Mouse (Mus musculus): ENCODE results near the gene Elavl1. TPM values are rescaled to one million over a fixed set of nuclear protein-coding genes. Genes with fewer than 3 reads are reported as not detected.
A peak's percentile ranks its signal among the peaks of the same experiment; 100 is the strongest.

Gene Elavl1
- polyA plus RNA-seq, 1 experiment from 2014 or later, result 319 TPM

DNA sequence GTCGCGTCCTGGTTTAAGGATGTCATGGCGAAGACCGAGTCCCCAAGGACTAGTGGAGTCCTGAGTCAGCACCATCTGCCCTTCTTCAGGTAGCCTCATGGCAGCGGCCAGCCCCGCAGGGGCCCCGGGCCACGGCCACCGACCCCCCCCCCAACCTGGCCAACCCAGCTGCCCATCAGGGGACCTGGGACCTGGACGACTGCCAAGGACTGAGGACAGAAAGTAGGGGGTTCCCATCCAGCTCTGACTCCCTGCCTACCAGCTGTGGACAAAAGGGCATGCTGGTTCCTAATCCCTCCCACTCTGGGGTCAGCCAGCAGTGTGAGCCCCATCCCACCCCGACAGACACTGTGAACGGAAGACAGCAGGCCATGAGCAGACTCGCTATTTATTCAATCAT, 79.5 kb downstream of the Elavl1 start:
- 88% methylated on average over 13 of the region's 13 CpGs for WGBS

DNA sequence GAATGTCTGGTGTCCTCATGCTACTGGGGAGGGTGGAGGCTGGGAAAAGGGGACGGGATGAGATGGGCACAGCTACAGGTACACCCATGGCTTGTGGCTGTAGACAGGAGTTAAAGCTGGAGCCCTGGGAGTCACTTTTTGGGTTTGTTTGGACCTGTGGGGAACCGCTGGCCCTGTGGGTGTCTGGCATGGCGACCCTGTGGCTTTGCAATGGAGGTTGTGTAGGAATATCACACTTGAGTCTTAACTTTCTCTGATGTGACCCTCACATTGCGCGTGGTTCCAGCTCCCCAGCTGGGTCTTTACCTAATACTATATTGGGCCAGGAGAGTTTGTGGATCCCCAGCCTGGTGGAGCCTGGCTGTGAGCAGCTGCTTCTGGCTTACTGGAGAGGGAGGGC, 80.2 kb downstream of the Elavl1 start:
- peaks cover 2% of the 10 kb centered on the region; the same call in 1 of the 2 replicates for H3K4me1 ChIP-seq (ENCODE audit: insufficient read depth)
- 98% methylated on average over 5 of the region's 5 CpGs for WGBS
- no peak overlapping the region for H3K4me3 ChIP-seq (ENCODE audit: low read depth, low read length)
- H3K9ac ChIP-seq, result no peak overlapping the region
- no peak for ATAC-seq (ENCODE audit: insufficient read depth)
- H3K27me3 ChIP-seq (ENCODE audit: insufficient read depth, low read length), result no peaks in the 10 kb centered on the region
- TF ChIP-seq CTCF (IDR thresholded peaks at IDR 0.05; ENCODE audit: low read depth), result no peak
- no peak overlapping the region for H3K4me2 ChIP-seq
- no peak overlapping the region for H3K27ac ChIP-seq (ENCODE audit: low read depth)
- no peaks in the 10 kb centered on the region for H3K9me3 ChIP-seq (ENCODE audit: low read depth, low read length)
- DNase-seq, result no peak
- peaks cover 76% of the 10 kb centered on the region for H3K36me3 ChIP-seq (ENCODE audit: insufficient read depth)

More for the DNA sequence above, 79.5 kb downstream of the Elavl1 start:
- Histone ChIP-seq H3K9me3 (ENCODE audit: low read depth, low read length) (no peaks in the 10 kb centered on the region), H3K27ac (ENCODE audit: low read depth) (no peak overlapping the region), H3K36me3 (ENCODE audit: insufficient read depth) (peaks cover 76% of the 10 kb centered on the region), H3K4me3 (ENCODE audit: low read depth, low read length) (no peak overlapping the region), H3K9ac (no peak overlapping the region), H3K4me2 (no peak overlapping the region), H3K27me3 (ENCODE audit: insufficient read depth, low read length) (no peaks in the 10 kb centered on the region), H3K4me1 (ENCODE audit: insufficient read depth) (no peaks in the 10 kb centered on the region)
- ATAC-seq (ENCODE audit: insufficient read depth), result no peak
- DNase-seq, result no peak
- TF ChIP-seq CTCF (IDR thresholded peaks at IDR 0.05; ENCODE audit: low read depth), result no peak

DNA sequence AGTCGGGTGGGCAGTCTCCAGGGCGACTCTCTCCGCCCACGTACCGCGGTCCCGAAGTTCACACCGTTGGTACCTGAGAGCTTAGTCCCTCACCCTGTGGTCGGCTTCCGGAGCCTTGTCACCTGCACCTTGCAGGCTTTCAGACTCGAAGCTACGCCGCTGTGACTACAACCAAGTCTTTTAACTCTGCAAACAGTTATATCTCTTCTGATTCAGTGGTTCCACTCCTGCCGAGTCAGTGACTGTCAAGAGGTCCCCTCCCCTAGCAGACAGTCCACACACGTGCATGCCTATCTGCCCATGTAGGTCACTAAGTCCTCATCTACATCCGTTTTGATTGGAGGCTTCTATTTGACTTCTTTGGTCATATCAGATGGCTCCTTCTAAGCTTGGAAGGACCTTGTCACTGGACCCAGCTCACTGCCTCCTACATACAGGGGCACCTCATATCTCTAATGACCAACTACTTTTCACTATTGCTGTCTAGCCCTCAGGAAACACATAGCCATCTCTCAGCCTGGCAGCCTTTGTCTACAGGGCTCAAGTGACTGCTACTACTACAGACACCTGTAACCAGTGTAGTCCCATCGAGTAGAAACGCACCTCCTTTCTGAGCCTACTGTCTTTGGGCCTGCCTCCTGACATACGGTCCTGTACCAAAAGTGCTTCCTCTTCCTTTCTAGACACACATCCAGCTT, 85.9 kb downstream of the Elavl1 start:
- Histone ChIP-seq H3K36me3 (ENCODE audit: insufficient read depth) (peaks cover 33% of the 10 kb centered on the region), H3K4me3 (ENCODE audit: low read depth, low read length) (peak overlapping the region; percentile 76), H3K27me3 (ENCODE audit: insufficient read depth, low read length) (no peaks in the 10 kb centered on the region), H3K4me1 (ENCODE audit: insufficient read depth) (peaks cover 9% of the 10 kb centered on the region), H3K9ac (peak overlapping the region; percentile 81), H3K9me3 (ENCODE audit: low read depth, low read length) (no peaks in the 10 kb centered on the region), H3K4me2 (peak overlapping the region; percentile 88), H3K27ac (ENCODE audit: low read depth) (peak overlapping the region; percentile 95)
- TF ChIP-seq CTCF (IDR thresholded peaks at IDR 0.05; ENCODE audit: low read depth), result no peak
- DNase-seq, result no peak
- whole genome bisulfite sequencing, result 11% methylated on average over 19 of the region's 19 CpGs
- no peak; the same call in 1 of the 2 replicates for ATAC-seq (ENCODE audit: insufficient read depth)

DNA sequence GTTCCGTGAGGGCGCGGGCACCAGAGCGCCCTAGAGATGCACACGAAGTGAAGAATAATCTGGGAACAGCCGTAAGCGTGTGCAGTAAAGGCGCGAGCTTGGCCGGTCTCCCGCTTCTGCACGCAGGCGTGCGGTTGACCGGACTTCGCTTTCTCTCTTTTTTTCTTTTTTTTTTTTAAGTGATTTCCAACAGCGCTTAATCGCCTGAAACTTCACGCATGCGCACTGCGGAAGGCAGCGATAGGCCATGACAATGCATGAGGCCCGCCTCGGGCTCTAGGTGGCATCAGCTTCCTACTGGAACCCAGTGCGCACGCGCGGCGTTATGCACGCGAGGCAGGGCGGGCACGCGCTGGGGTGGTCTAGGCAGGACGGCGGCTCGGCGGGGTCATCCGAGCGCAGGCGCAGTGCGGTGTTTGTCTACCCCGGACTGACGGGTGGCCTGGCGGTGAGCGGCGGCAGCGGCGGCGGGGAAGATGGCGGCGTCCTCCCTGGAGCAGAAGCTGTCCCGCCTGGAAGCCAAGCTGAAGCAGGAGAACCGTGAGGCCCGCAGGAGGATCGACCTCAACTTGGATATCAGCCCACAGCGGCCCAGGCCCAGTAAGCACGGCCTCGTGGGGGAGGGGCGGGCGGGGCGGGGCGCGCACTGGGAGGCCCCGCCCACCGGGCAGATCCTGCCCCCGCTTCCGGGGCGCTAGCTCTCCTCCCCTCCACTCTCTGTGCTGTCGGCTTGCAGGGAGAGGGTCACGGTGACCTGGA, 86.6 kb downstream of the Elavl1 start, which contains the start of the genes Map2k7 and Gm49320:
Gene Map2k7, plus strand, starts transcription at position 307 of the 759 bp plus-strand sequence.
Gene Gm49320, plus strand, starts transcription at position 432 of the 759 bp plus-strand sequence.
- peak; percentile 54 for TF ChIP-seq CTCF (IDR thresholded peaks at IDR 0.05; ENCODE audit: low read depth)
- ATAC-seq (ENCODE audit: insufficient read depth), result peak; percentile 95
- under 1% methylated on average over 69 of the region's 71 CpGs for WGBS

DNA sequence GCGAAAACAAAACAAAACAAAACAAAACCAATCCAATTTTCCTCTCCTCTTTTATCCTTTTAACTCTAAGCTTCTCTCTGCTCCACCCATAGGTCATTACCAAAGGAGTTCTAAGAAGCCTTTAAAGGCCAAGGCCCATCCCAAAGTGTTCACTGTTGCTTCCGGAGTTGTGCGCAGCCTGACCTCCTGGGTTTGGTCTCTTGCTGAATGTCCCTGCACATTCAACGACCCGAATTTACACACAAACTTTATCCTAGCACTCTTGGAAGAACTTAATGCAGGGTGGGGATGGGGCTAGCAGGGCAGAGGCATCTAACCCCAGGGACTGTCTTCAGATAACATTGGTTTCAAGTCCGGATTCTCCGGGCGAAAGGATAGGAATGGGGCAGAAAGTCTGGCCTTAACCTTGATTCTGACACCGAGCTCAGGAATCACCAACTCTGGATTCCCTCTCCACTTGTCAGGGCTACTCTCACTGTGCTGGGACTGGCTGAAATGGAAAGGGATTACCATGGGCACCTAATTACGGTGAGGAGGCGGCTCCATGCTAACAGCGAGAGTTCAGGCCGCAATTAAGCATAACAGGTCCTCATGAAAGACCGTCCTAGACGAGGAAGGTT, 87.3 kb downstream of the Elavl1 start:
- Histone ChIP-seq H3K27ac (ENCODE audit: low read depth) (peak overlapping the region; percentile 95), H3K4me3 (ENCODE audit: low read depth, low read length) (peak overlapping the region; percentile 76), H3K27me3 (ENCODE audit: insufficient read depth, low read length) (no peaks in the 10 kb centered on the region), H3K36me3 (ENCODE audit: insufficient read depth) (peaks cover 18% of the 10 kb centered on the region), H3K9ac (peak overlapping the region; percentile 66), H3K4me1 (ENCODE audit: insufficient read depth) (peaks cover 9% of the 10 kb centered on the region), H3K9me3 (ENCODE audit: low read depth, low read length) (no peaks in the 10 kb centered on the region), H3K4me2 (peak overlapping the region; percentile 88)
- DNase-seq (peak; percentile 34), ATAC-seq (ENCODE audit: insufficient read depth) (no peak)
- TF ChIP-seq CTCF (IDR thresholded peaks at IDR 0.05; ENCODE audit: low read depth), result no peak
- 18% methylated on average over 15 of the region's 15 CpGs for WGBS

More for the DNA sequence above, 86.6 kb downstream of the Elavl1 start, which contains the start of the genes Map2k7 and Gm49320:
- Histone ChIP-seq H3K9me3 (ENCODE audit: low read depth, low read length) (no peaks in the 10 kb centered on the region), H3K27me3 (ENCODE audit: insufficient read depth, low read length) (no peaks in the 10 kb centered on the region), H3K27ac (ENCODE audit: low read depth) (peak within 1 kb of the TSS; percentile 95), H3K9ac (peak within 1 kb of the TSS; percentile 81), H3K4me3 (ENCODE audit: low read depth, low read length) (peak within 1 kb of the TSS; percentile 76), H3K4me2 (peak within 1 kb of the TSS; percentile 88), H3K4me1 (ENCODE audit: insufficient read depth) (peaks cover 9% of the 10 kb centered on the region), H3K36me3 (ENCODE audit: insufficient read depth) (peaks cover 25% of the 10 kb centered on the region)
- peak; percentile 100 for DNase-seq

Other genes starting within 250 kb of the Elavl1 start
- not detected in 2 replicates for gene Cd209f, start 219.6 kb downstream of the Elavl1 start, polyA plus RNA-seq (2014; fragmentation: Nextera tagmentation; extraction: Ambion mirVana)
- gene Cd209g, start 191.3 kb downstream of the Elavl1 start, polyA plus RNA-seq (2014; fragmentation: Nextera tagmentation; extraction: Ambion mirVana), result not detected in 2 replicates
- 21.7 and 26.8 TPM in 2 replicates for gene Evi5l, start 158.8 kb downstream of the Elavl1 start, polyA plus RNA-seq (2014; fragmentation: Nextera tagmentation; extraction: Ambion mirVana)
- 9.7 TPM in 2 replicates for gene Prr36, start 108.0 kb downstream of the Elavl1 start, polyA plus RNA-seq (2014; fragmentation: Nextera tagmentation; extraction: Ambion mirVana)
- 1.9 and 2.3 TPM in 2 replicates for gene Lrrc8e, start 98.6 kb downstream of the Elavl1 start, polyA plus RNA-seq (2014; fragmentation: Nextera tagmentation; extraction: Ambion mirVana)
- 16.2 and 20.9 TPM in 2 replicates for gene Map2k7, start 86.7 kb downstream of the Elavl1 start, polyA plus RNA-seq (2014; fragmentation: Nextera tagmentation; extraction: Ambion mirVana)
- gene Gm49320, start 86.5 kb downstream of the Elavl1 start, polyA plus RNA-seq (2014; fragmentation: Nextera tagmentation; extraction: Ambion mirVana), result 1.2 and 1.5 TPM in 2 replicates
- 2.0 and 3.2 TPM in 2 replicates for gene Tgfbr3l, start 77.2 kb downstream of the Elavl1 start, polyA plus RNA-seq (2014; fragmentation: Nextera tagmentation; extraction: Ambion mirVana)
- gene Snapc2, start 72.3 kb downstream of the Elavl1 start, polyA plus RNA-seq (2014; fragmentation: Nextera tagmentation; extraction: Ambion mirVana), result 60.6 and 63.5 TPM in 2 replicates
- gene Ctxn1, start 66.1 kb downstream of the Elavl1 start, polyA plus RNA-seq (2014; fragmentation: Nextera tagmentation; extraction: Ambion mirVana), result 65.7 and 80.7 TPM in 2 replicates
- 74.9 and 77.0 TPM in 2 replicates for gene Timm44, start 49.5 kb downstream of the Elavl1 start, polyA plus RNA-seq (2014; fragmentation: Nextera tagmentation; extraction: Ambion mirVana)
- gene Ccl25, start 203 bp downstream of the Elavl1 start, polyA plus RNA-seq (2014; fragmentation: Nextera tagmentation; extraction: Ambion mirVana), result 16.2 and 16.4 TPM in 2 replicates
- gene Cers4, start 167.6 kb upstream of the Elavl1 start, polyA plus RNA-seq (2014; fragmentation: Nextera tagmentation; extraction: Ambion mirVana), result 27.1 and 29.4 TPM in 2 replicates